15 mouse cellular contexts compared by ENCODE assay signal in the genomic region with DNA sequence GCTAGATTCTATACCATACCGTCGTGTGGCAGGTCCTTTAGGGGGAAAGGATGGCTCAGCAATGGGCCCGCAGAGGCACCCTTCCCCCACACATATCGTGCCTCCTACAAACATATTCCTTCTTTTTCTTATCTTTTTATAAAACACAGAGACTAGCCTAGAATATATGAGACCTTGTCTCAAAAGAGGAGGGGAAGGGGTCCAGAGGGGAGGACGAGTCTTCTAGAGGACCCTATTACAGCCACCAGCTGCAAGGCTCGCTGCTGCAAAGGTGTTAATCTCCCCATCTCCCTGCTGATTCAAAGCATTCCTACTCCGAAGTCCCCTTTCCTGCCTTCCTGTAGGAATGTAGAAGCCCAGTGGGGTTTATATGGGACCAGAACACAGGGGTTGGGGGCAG. TPM values are rescaled to one million over a fixed set of nuclear protein-coding genes. Genes with fewer than 3 reads are reported as not detected.
DNase-seq lines count a peak whose midpoint lies in the region; ATAC-seq and TF ChIP-seq lines count a peak whose summit lies in the region.
"Had no signal": no experiment of that assay in that cellular context is flagged by ENCODE, and none has a peak within 500 bp of the region (broad histone marks: within the 10 kb centered on the region; RNA-seq: fewer than 3 reads in every experiment).

No protein-coding gene starts in this region.

- no peak for DNase-seq in heart, postnatal 25 days (ENCODE audit: low spot score)
- no peak for DNase-seq in G1E (ENCODE audit: low spot score)
- no peak for DNase-seq in cerebellum, postnatal 4 days (ENCODE audit: low spot score in 2 of 2)
- no peak for DNase-seq in cerebellum, adult 11 months
- DNase-seq: adrenal gland, postnatal 36 days; cerebellum, postnatal 36 days; gastrocnemius, adult 2 months; kidney, adult 8-10 months; lung, adult 2 months had no signal

- no peak for TF ChIP-seq CTCF in G1E (IDR thresholded peaks at IDR 0.05; ENCODE audit: low read depth, low read length)

- no peak overlapping the region for H3K4me3 ChIP-seq in heart, embryonic 14.5 days (ENCODE audit: control insufficient read depth in 1 of 2, insufficient read depth in 1 of 2, low read depth in 1 of 2, low read length in 2 of 2)
- peak overlapping the region; percentile 13; the same call in 1 of the 2 replicates for H3K4me3 ChIP-seq in G1E (ENCODE audit: low read depth, low read length)
- no peak overlapping the region for H3K4me3 ChIP-seq in hindbrain, embryonic 13.5 days
- no peak overlapping the region for H3K4me3 ChIP-seq in midbrain, embryonic 13.5 days (replicated peaks)
- H3K4me3 ChIP-seq: gastrocnemius, adult 2 months had no signal

- peak overlapping the region; percentile 23; the same call in 1 of the 2 replicates for H3K4me2 ChIP-seq in heart, embryonic 14.5 days (ENCODE audit: low read length)
- 0 out of 2 replicates have a peak overlapping the region, but pooled peaks have one; percentile 6 for H3K4me2 ChIP-seq in hindbrain, embryonic 13.5 days
- peak overlapping the region; percentile 2; the same call in 1 of the 2 replicates for H3K4me2 ChIP-seq in midbrain, embryonic 13.5 days (replicated peaks)

- H3K4me1 ChIP-seq in heart, embryonic 14.5 days (ENCODE audit: control insufficient read depth in 2 of 2, insufficient read depth in 2 of 2, low read length in 2 of 2) = peaks cover 5 to 14% of the 10 kb centered on the region in 2 experiments
- H3K4me1 ChIP-seq in G1E (ENCODE audit: insufficient read depth, low read depth, low read length) = peaks cover 55% of the 10 kb centered on the region
- peaks cover 26% of the 10 kb centered on the region for H3K4me1 ChIP-seq in hindbrain, embryonic 13.5 days (replicated peaks)
- H3K4me1 ChIP-seq in midbrain, embryonic 13.5 days (replicated peaks) = peaks cover 32% of the 10 kb centered on the region

- intact Hi-C loops in heart, postnatal 25 days (cut with DNase I) = loop anchor here (2.0 kb wide), 1 partner anchor 84 kb away; no protein-coding TSS in a partner anchor

- no peak overlapping the region for H3K27ac ChIP-seq in heart, embryonic 14.5 days (replicated peaks in 1 of 2; ENCODE audit: control insufficient read depth in 1 of 2, insufficient read depth in 1 of 2, low read depth in 2 of 2, low read length in 2 of 2)
- 0 out of 2 replicates have a peak overlapping the region, but pooled peaks have one; percentile 20 for H3K27ac ChIP-seq in hindbrain, embryonic 13.5 days
- H3K27ac ChIP-seq in midbrain, embryonic 13.5 days = peak overlapping the region; percentile 79; the same call in 1 of the 2 replicates
- H3K27ac ChIP-seq: gastrocnemius, adult 2 months had no signal

- WGBS in heart, embryonic 14.5 days = 11% methylated on average over 7 of the region's 7 CpGs
- 14% methylated on average over 7 of the region's 7 CpGs for WGBS in hindbrain, embryonic 13.5 days
- 4% methylated on average over 7 of the region's 7 CpGs for WGBS in midbrain, embryonic 13.5 days

- H3K9ac ChIP-seq in heart, embryonic 14.5 days (ENCODE audit: low read length) = no peak overlapping the region
- H3K9ac ChIP-seq in hindbrain, embryonic 13.5 days = 0 out of 2 replicates have a peak overlapping the region, but pooled peaks have one; percentile 24
- 0 out of 2 replicates have a peak overlapping the region, but pooled peaks have one; percentile 32 for H3K9ac ChIP-seq in midbrain, embryonic 13.5 days (replicated peaks)

- H3K9me3 ChIP-seq in heart, embryonic 14.5 days (ENCODE audit: control insufficient read depth, low read length) = no peaks in the 10 kb centered on the region
- H3K9me3 ChIP-seq in G1E (replicated peaks) = no peaks in the 10 kb centered on the region
- H3K9me3 ChIP-seq in hindbrain, embryonic 13.5 days = no peaks in the 10 kb centered on the region
- H3K9me3 ChIP-seq in midbrain, embryonic 13.5 days = no peaks in the 10 kb centered on the region

- H3K27me3 ChIP-seq in heart, embryonic 14.5 days (ENCODE audit: control insufficient read depth, insufficient read depth, low read length) = no peaks in the 10 kb centered on the region
- no peaks in the 10 kb centered on the region for H3K27me3 ChIP-seq in G1E (ENCODE audit: insufficient read depth, low read length)
- no peaks in the 10 kb centered on the region for H3K27me3 ChIP-seq in hindbrain, embryonic 13.5 days
- H3K27me3 ChIP-seq in midbrain, embryonic 13.5 days = no peaks in the 10 kb centered on the region
- H3K27me3 ChIP-seq: CH12.LX had no signal

- no peak for ATAC-seq in heart, embryonic 14.5 days (ENCODE audit: insufficient number of reproducible peaks, insufficient read depth, low FRiP score, low read depth)
- no peak for ATAC-seq in G1E (ENCODE audit: extremely low read depth, insufficient number of reproducible peaks, low FRiP score, poor library complexity, severe bottlenecking)
- ATAC-seq in hindbrain, embryonic 13.5 days (ENCODE audit: low FRiP score) = no peak
- ATAC-seq in midbrain, embryonic 13.5 days = no peak
- ATAC-seq in megakaryocyte progenitor cell, adult 5-6 weeks (replicated peaks; ENCODE audit: poor library complexity) = no peak

- H3K36me3 ChIP-seq in heart, embryonic 14.5 days (ENCODE audit: control insufficient read depth, insufficient read depth, low read length) = no peaks in the 10 kb centered on the region
- H3K36me3 ChIP-seq in G1E (replicated peaks) = no peaks in the 10 kb centered on the region
- H3K36me3 ChIP-seq in hindbrain, embryonic 13.5 days = no peaks in the 10 kb centered on the region
- no peaks in the 10 kb centered on the region for H3K36me3 ChIP-seq in midbrain, embryonic 13.5 days

RNA-seq across cellular contexts. Expression of a gene that starts 12.1 kb away (rescaled TPM):
- 19.7 and 21.2 TPM in 2 replicates for polyA plus RNA-seq in heart, embryonic 14.5 days (2014; fragmentation: Nextera tagmentation; extraction: Ambion mirVana)
- 10 to 100 TPM; 18.0 to 19.7 TPM for total RNA-seq in heart, postnatal 25 days (2021)
- total RNA-seq in G1E (2014; fragmentation: Nextera tagmentation) (69.9 and 72.8 TPM in 2 replicates), G1E (2017) (32.5 and 34.9 TPM in 2 replicates)
- polyA plus RNA-seq in G1E (2012) = 31.7 and 37.0 TPM in 2 replicates
- 6.0 and 6.1 TPM in 2 replicates for polyA plus RNA-seq in hindbrain, embryonic 13.5 days (2015; fragmentation: Nextera tagmentation; extraction: Ambion mirVana)
- polyA plus RNA-seq in midbrain, embryonic 13.5 days (2015; fragmentation: Nextera tagmentation; extraction: Ambion mirVana) = 4.6 and 5.7 TPM in 2 replicates
- 53.0 and 53.5 TPM in 2 replicates for total RNA-seq in megakaryocyte progenitor cell, adult 5-6 weeks (2015)
- total RNA-seq in megakaryocyte progenitor cell, adult 5-6 weeks (2017) = 22.3 and 25.5 TPM in 2 replicates

RNA-seq across cellular contexts. Expression of a gene that starts 14.7 kb away (rescaled TPM):
- 21.0 and 21.4 TPM in 2 replicates for polyA plus RNA-seq in heart, embryonic 14.5 days (2014; fragmentation: Nextera tagmentation; extraction: Ambion mirVana)
- total RNA-seq in heart, postnatal 25 days (2021) = 10 to 100 TPM; 18.2 to 20.6 TPM
- 94.4 and 102 TPM in 2 replicates for total RNA-seq in G1E (2014; fragmentation: Nextera tagmentation)
- 100 and 112 TPM in 2 replicates for total RNA-seq in G1E (2017)
- 16.3 and 17.3 TPM in 2 replicates for polyA plus RNA-seq in G1E (2012)
- 48.2 and 49.5 TPM in 2 replicates for polyA plus RNA-seq in hindbrain, embryonic 13.5 days (2015; fragmentation: Nextera tagmentation; extraction: Ambion mirVana)
- 56.2 and 58.1 TPM in 2 replicates for polyA plus RNA-seq in midbrain, embryonic 13.5 days (2015; fragmentation: Nextera tagmentation; extraction: Ambion mirVana)
- 28.2 and 31.4 TPM in 2 replicates for total RNA-seq in megakaryocyte progenitor cell, adult 5-6 weeks (2015)
- total RNA-seq in megakaryocyte progenitor cell, adult 5-6 weeks (2017) = 46.9 and 54.6 TPM in 2 replicates

RNA-seq across cellular contexts. Expression of a gene that starts 31.4 kb away (rescaled TPM):
- 1.0 and 2.2 TPM in 2 replicates for polyA plus RNA-seq in heart, embryonic 14.5 days (2014; fragmentation: Nextera tagmentation; extraction: Ambion mirVana)
- 1 to 10 TPM; 1.3 to 1.7 TPM for total RNA-seq in heart, postnatal 25 days (2021)
- total RNA-seq in G1E (2014; fragmentation: Nextera tagmentation) (not detected in 2 replicates), G1E (2017) (0.11 TPM in 1 of 2 replicates, not detected in the other)
- 0.15 TPM in 1 of 2 replicates, not detected in the other for polyA plus RNA-seq in G1E (2012)
- polyA plus RNA-seq in hindbrain, embryonic 13.5 days (2015; fragmentation: Nextera tagmentation; extraction: Ambion mirVana) = 10.4 and 21.2 TPM in 2 replicates
- polyA plus RNA-seq in midbrain, embryonic 13.5 days (2015; fragmentation: Nextera tagmentation; extraction: Ambion mirVana) = 4.7 and 9.8 TPM in 2 replicates
- 1.4 and 2.1 TPM in 2 replicates for total RNA-seq in megakaryocyte progenitor cell, adult 5-6 weeks (2015)
- total RNA-seq in megakaryocyte progenitor cell, adult 5-6 weeks (2017) = 1.6 and 2.8 TPM in 2 replicates
- total RNA-seq: CH12.LX; neutrophil, adult 5-6 weeks had no signal

Comparison
In these comparisons a context has a peak if more than half of its experiments do, and no peak if none do; other contexts are left out.
1. H3K27ac ChIP-seq: peak in hindbrain, embryonic 13.5 days (single experiment) and midbrain, embryonic 13.5 days (single experiment); none in heart, embryonic 14.5 days (0 of 2).
2. Peak in every context shown above with its lines, with median percentiles within 50 percentile points of each other: H3K4me2 ChIP-seq.